Mouse (Mus musculus): ENCODE data around the gene Tle2. TPM values are rescaled to one million over a fixed set of nuclear protein-coding genes. Genes with fewer than 3 reads are reported as not detected.

Gene Tle2
- polyA plus RNA-seq, 1 experiment from 2014 or later = 54.8 TPM

DNA sequence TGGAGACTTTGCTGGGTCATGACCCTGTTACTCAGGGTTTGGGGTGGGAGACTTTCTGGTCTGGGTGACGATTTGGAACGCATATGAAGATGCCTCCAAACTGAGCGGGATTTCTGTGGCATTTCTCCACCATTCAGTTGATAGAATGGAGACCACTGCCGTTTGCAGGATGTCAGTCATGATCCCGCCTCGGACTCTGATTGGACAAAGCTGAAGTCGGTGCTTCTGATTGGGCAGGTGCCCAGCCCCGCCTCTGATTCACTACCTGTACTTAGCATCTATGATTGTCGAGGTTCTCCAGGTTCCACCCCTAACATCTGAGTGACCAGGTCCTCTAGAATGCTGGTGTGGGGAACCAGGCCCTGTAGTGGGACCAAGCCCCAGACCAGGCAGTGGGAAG is 46.4 kb downstream of the Tle2 start:
- Histone ChIP-seq H3K4me3 (ENCODE audit: low read depth, low read length) (no peak overlapping the region), H3K9me3 (replicated peaks; ENCODE audit: control insufficient read depth, low read length, poor library complexity, severe bottlenecking) (no peaks in the 10 kb centered on the region), H3K27me3 (ENCODE audit: control insufficient read depth, insufficient read depth, low read depth, low read length) (no peaks in the 10 kb centered on the region), H3K4me1 (ENCODE audit: control insufficient read depth, insufficient read depth, low read length) (no peaks in the 10 kb centered on the region), H3K36me3 (ENCODE audit: control insufficient read depth, insufficient read depth, low read length) (peaks cover 24% of the 10 kb centered on the region), H3K4me2 (ENCODE audit: low read length) (no peak overlapping the region), H3K27ac (ENCODE audit: low read length) (no peak overlapping the region), H3K9ac (ENCODE audit: low read depth, low read length) (no peak overlapping the region)
- no peak for ATAC-seq
- 65% methylated on average over 9 of the region's 9 CpGs for WGBS

DNA sequence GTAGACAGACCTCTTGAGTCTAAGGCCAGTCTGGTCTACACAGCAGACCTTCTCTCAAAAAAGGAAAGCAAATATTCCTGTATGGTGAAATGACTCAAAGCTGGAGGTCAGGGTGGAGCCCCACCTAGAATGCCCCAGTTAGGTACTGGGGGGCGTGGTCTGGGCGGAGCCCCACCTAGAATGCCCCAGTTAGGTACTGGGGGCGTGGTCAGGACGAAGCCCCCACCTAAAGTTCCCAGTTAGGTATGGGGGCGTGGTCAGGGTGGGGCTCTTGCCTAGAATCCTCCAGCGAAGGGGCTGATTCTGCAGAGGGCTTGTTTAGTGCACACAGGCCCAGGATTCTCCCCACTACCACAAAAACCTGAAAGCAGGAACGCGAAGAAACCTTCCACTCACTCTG is 49.1 kb downstream of the Tle2 start:
- Histone ChIP-seq H3K27me3 (ENCODE audit: control insufficient read depth, insufficient read depth, low read depth, low read length) (no peaks in the 10 kb centered on the region), H3K4me2 (ENCODE audit: low read length) (no peak overlapping the region), H3K4me3 (ENCODE audit: low read depth, low read length) (no peak overlapping the region), H3K9ac (ENCODE audit: low read depth, low read length) (no peak overlapping the region), H3K4me1 (ENCODE audit: control insufficient read depth, insufficient read depth, low read length) (peaks cover 17% of the 10 kb centered on the region), H3K9me3 (replicated peaks; ENCODE audit: control insufficient read depth, low read length, poor library complexity, severe bottlenecking) (no peaks in the 10 kb centered on the region), H3K36me3 (ENCODE audit: control insufficient read depth, insufficient read depth, low read length) (peaks cover 24% of the 10 kb centered on the region), H3K27ac (ENCODE audit: low read length) (no peak overlapping the region)
- no peak for ATAC-seq
- WGBS = 63% methylated on average over 8 of the region's 8 CpGs

DNA sequence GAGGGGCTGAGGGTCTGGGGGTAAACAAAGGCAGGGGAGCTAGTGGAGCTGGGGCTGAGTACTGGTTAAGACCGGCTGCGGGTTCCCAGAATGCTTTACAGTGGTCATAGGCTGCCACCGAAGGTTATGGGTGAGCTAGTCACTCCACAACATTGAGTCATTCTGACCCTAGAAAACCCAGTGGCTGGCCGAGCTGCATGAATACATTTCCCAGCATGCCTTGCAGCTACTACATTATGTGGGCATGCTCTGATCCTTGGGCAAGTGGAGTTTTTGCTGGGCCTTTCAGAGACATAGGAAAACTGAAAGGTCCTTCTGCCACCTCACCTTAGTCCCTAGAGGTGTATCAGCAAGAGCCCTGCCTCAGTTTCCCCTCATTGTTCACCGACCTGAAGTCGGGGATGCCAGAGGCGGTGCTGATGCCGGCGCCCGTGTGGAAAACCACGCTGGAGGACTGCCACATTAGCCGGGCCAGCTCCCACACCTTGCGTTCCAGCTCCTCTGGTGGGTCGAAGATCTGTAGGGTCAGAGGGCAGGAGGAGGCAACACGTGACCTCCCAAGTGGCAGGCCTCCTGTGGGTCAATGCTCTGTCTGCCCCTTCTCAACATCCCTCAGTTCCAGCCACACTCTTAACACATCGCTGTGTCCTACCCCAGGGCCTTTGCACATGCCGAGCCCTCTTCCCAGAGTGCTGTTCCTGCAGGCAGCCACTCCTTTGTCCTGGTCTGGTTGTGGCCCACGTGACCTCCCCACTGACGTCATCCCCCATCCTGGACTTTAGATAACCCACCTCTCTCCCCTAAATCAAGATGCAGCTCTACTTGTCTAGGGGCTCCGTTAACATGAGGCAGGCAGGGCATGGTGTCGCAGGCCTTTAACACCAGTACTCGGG is 52.0 kb downstream of the Tle2 start:
- Histone ChIP-seq H3K4me1 (ENCODE audit: control insufficient read depth, insufficient read depth, low read length) (peaks cover 17% of the 10 kb centered on the region), H3K9ac (ENCODE audit: low read depth, low read length) (peak overlapping the region; percentile 78), H3K27me3 (ENCODE audit: control insufficient read depth, insufficient read depth, low read depth, low read length) (no peaks in the 10 kb centered on the region), H3K4me2 (ENCODE audit: low read length) (peak overlapping the region; percentile 84), H3K9me3 (replicated peaks; ENCODE audit: control insufficient read depth, low read length, poor library complexity, severe bottlenecking) (no peaks in the 10 kb centered on the region), H3K4me3 (ENCODE audit: low read depth, low read length) (peak overlapping the region; percentile 68), H3K36me3 (ENCODE audit: control insufficient read depth, insufficient read depth, low read length) (peaks cover 19% of the 10 kb centered on the region), H3K27ac (ENCODE audit: low read length) (peak overlapping the region; percentile 89)
- WGBS = 91% methylated on average over 22 of the region's 22 CpGs
- ATAC-seq = peak; percentile 16

DNA sequence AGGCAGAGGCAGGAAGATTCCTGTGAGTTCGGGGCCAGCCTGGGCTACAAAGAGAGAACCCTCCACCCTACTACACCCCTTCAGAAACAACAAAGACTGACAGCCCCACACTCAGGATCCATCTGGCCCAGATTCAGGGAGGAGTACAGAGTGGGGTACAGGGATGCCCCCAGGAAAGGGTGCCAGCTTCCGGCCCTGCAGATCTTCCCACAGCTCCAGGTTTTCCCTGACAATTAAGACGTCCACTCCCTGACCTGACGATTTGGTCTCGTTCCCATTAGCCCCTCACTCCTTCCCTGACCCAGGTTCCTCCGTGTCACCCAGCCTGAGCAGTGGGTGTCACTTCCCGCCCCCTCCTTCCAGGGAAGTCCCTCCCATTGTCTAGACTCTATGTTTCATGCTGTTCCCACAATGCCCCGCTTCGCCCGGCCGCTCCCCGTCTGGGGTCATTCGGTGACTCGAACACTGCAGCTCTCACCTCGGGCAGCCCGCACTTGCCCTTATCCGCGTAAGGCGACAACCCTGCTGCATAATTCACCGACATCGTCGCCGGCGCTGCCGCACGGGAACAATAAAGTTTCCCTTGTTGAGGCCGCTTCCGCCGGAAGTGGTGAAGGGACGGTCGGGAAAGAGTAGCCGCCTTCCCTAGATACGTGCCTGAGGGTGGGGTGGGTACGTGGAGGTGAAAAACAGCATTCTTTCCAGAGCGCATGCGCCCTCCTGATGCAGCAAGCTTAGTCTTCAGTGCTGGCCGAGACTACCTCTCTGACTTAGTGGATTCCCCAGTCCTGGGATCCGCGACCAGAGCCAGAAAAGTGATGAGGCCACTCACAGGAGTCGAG is 52.9 kb downstream of the Tle2 start, which contains the start of gene Sirt6:
TSS of gene Sirt6 (minus strand) at position 804 of the 842 bp plus-strand sequence.
- peak; percentile 88 for ATAC-seq
- H3K4me2 ChIP-seq (ENCODE audit: low read length) = peak within 1 kb of the TSS; percentile 84
- peaks cover 12% of the 10 kb centered on the region; the same call in 1 of the 2 replicates for H3K36me3 ChIP-seq (ENCODE audit: control insufficient read depth, insufficient read depth, low read length)
- H3K4me3 ChIP-seq (ENCODE audit: low read depth, low read length) = peak within 1 kb of the TSS; percentile 68
- WGBS = 5% methylated on average over 40 of the region's 40 CpGs
- H3K9ac ChIP-seq (ENCODE audit: low read depth, low read length) = peak within 1 kb of the TSS; percentile 78
- no peaks in the 10 kb centered on the region for H3K9me3 ChIP-seq (replicated peaks; ENCODE audit: control insufficient read depth, low read length, poor library complexity, severe bottlenecking)
- peak within 1 kb of the TSS; percentile 89 for H3K27ac ChIP-seq (ENCODE audit: low read length)
- H3K4me1 ChIP-seq (ENCODE audit: control insufficient read depth, insufficient read depth, low read length) = peaks cover 17% of the 10 kb centered on the region
- H3K27me3 ChIP-seq (ENCODE audit: control insufficient read depth, insufficient read depth, low read depth, low read length) = no peaks in the 10 kb centered on the region

- Histone ChIP-seq H3K4me1 (ENCODE audit: control insufficient read depth, insufficient read depth, low read length) (peaks cover 17% of the 10 kb centered on the region), H3K9ac (ENCODE audit: low read depth, low read length) (peak overlapping the region; percentile 63), H3K4me2 (ENCODE audit: low read length) (peak overlapping the region; percentile 84), H3K4me3 (ENCODE audit: low read depth, low read length) (peak overlapping the region; percentile 68), H3K36me3 (ENCODE audit: control insufficient read depth, insufficient read depth, low read length) (0 out of 2 replicates have a peak, but pooled peaks cover 7% of the 10 kb centered on the region), H3K27me3 (ENCODE audit: control insufficient read depth, insufficient read depth, low read depth, low read length) (no peaks in the 10 kb centered on the region), H3K9me3 (replicated peaks; ENCODE audit: control insufficient read depth, low read length, poor library complexity, severe bottlenecking) (no peaks in the 10 kb centered on the region), H3K27ac (ENCODE audit: low read length) (peak overlapping the region; percentile 89)
- 67% methylated on average over 7 of the region's 7 CpGs for WGBS
- peak; percentile 39 for ATAC-seq
These were observed 53.5 kb downstream of the Tle2 start for GRCm38 (mm10) chr10:81627836-81628220.

GRCm38 (mm10) chr10:81628390-81628789 is 54.0 kb downstream of the Tle2 start, which contains the start of gene Ankrd24:
Ankrd24 (plus strand) TSS chr10:81628540.
- H3K27me3 ChIP-seq (ENCODE audit: control insufficient read depth, insufficient read depth, low read depth, low read length) = no peaks in the 10 kb centered on the region
- H3K4me1 ChIP-seq (ENCODE audit: control insufficient read depth, insufficient read depth, low read length) = peaks cover 17% of the 10 kb centered on the region
- peak within 1 kb of the TSS; percentile 78 for H3K9ac ChIP-seq (ENCODE audit: low read depth, low read length)
- H3K36me3 ChIP-seq (ENCODE audit: control insufficient read depth, insufficient read depth, low read length) = 0 out of 2 replicates have a peak, but pooled peaks cover 6% of the 10 kb centered on the region
- peak within 1 kb of the TSS; percentile 68 for H3K4me3 ChIP-seq (ENCODE audit: low read depth, low read length)
- peak within 1 kb of the TSS; percentile 84 for H3K4me2 ChIP-seq (ENCODE audit: low read length)
- no peaks in the 10 kb centered on the region for H3K9me3 ChIP-seq (replicated peaks; ENCODE audit: control insufficient read depth, low read length, poor library complexity, severe bottlenecking)
- H3K27ac ChIP-seq (ENCODE audit: low read length) = peak within 1 kb of the TSS; percentile 89
- no peak for ATAC-seq
- 84% methylated on average over 15 of the region's 16 CpGs for WGBS

DNA sequence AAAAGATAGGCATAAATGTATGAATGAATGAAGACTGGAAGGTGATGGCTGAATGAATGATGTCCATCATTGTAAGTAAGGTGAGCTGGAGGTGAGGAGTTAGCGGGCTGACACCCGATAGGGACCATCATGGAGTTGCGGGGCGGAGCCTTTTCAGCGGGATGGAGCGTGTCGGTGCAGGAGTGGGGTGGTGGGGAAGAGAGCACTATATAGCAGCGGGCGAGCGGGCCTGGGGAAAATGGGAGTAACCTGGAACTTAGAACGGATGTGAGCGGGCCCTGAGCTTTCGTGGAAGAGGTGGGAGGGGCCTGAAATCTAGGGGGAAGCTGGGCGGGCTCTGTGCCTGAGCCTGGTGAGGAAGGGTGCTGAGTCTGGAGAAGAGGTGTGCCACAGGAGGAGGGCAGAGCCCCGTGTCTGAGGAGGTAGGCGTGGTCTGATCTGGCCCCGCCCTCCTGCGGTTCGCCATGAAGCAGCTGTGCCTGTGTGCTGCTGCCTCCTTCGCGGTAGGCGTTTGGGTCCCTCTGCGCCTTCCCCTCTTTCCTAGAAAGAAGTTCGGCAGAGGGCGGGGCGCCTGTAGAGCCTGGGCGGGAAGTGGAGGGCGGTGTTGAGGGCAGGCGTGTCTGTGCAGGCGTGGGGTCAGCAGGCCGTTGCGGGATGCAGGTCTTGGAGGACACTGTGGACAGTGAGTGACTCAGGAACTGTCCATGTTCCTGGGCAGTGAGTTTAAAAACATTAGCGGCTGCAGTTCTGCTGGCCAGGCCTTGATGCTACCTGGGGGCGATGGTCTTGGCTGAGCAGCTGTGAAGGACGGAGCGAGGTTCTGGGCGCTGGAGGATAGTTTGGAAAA is 59.1 kb downstream of the Tle2 start:
- H3K4me2 ChIP-seq (ENCODE audit: low read length) = peak overlapping the region; percentile 71
- WGBS = 3% methylated on average over 37 of the region's 37 CpGs

GRCm38 (mm10) chr10:81636338-81636737 is 62.0 kb downstream of the Tle2 start:
- WGBS = 16% methylated on average over 8 of the region's 8 CpGs
- no peaks in the 10 kb centered on the region for H3K9me3 ChIP-seq (replicated peaks; ENCODE audit: control insufficient read depth, low read length, poor library complexity, severe bottlenecking)
- no peak for ATAC-seq
- H3K4me3 ChIP-seq (ENCODE audit: low read depth, low read length) = no peak overlapping the region
- H3K27ac ChIP-seq (ENCODE audit: low read length) = no peak overlapping the region
- H3K27me3 ChIP-seq (ENCODE audit: control insufficient read depth, insufficient read depth, low read depth, low read length) = no peaks in the 10 kb centered on the region
- H3K4me1 ChIP-seq (ENCODE audit: control insufficient read depth, insufficient read depth, low read length) = peaks cover 10% of the 10 kb centered on the region
- H3K9ac ChIP-seq (ENCODE audit: low read depth, low read length) = no peak overlapping the region
- H3K4me2 ChIP-seq (ENCODE audit: low read length) = no peak overlapping the region
- H3K36me3 ChIP-seq (ENCODE audit: control insufficient read depth, insufficient read depth, low read length) = no peaks in the 10 kb centered on the region

More for the DNA sequence above, 59.1 kb downstream of the Tle2 start:
- H3K4me3 ChIP-seq (ENCODE audit: low read depth, low read length) = peak overlapping the region; percentile 50
- no peaks in the 10 kb centered on the region for H3K9me3 ChIP-seq (replicated peaks; ENCODE audit: control insufficient read depth, low read length, poor library complexity, severe bottlenecking)
- H3K9ac ChIP-seq (ENCODE audit: low read depth, low read length) = peak overlapping the region; percentile 78
- H3K36me3 ChIP-seq (ENCODE audit: control insufficient read depth, insufficient read depth, low read length) = no peaks in the 10 kb centered on the region
- H3K27me3 ChIP-seq (ENCODE audit: control insufficient read depth, insufficient read depth, low read depth, low read length) = no peaks in the 10 kb centered on the region
- H3K4me1 ChIP-seq (ENCODE audit: control insufficient read depth, insufficient read depth, low read length) = peaks cover 4% of the 10 kb centered on the region
- ATAC-seq = peak; percentile 90
- peak overlapping the region; percentile 57 for H3K27ac ChIP-seq (ENCODE audit: low read length)

Data from midbrain, embryonic 16.5 days (tissue).